Mouse (Mus musculus) limb, embryonic 11.5 days (tissue): Measurements from ENCODE around the gene Kcnc1. TPM values are rescaled to one million over a fixed set of nuclear protein-coding genes. Genes with fewer than 3 reads are reported as not detected.

Source experiments
- ATAC-seq: fragments of 200-750 bp; cut with Nextera tagmentation; 2 replicates; pipeline ENCODE4 v1.8.0; 2017; ENCODE audit warnings: low read depth; ENCODE audit not compliant: insufficient number of reproducible peaks, low FRiP score, low TSS enrichment
- DNase-seq: peaks from one replicate; pipeline ENCODE4 v3.0.0-alpha.2; 2015; ENCODE audit warnings: low spot score
- H3K27ac ChIP-seq: fragments of 300-500 bp; sonication (generic); replicated peaks from 2 replicates; pipeline ENCODE4 v1.5.1; 2014; ENCODE audit warnings: low read depth, mild to moderate bottlenecking, low read length
- H3K27me3 ChIP-seq: fragments of 300-500 bp; sonication (generic); 2 replicates; pipeline ENCODE4 v1.6.1; 2014; ENCODE audit warnings: mild to moderate bottlenecking, low read length, mixed read lengths; ENCODE audit not compliant: control insufficient read depth, insufficient read depth
- H3K36me3 ChIP-seq: fragments of 300-500 bp; sonication (generic); 2 replicates; pipeline ENCODE4 v1.6.1; 2014; ENCODE audit warnings: mild to moderate bottlenecking, low read length, moderate library complexity, mixed read lengths; ENCODE audit not compliant: control insufficient read depth, insufficient read depth
- H3K4me1 ChIP-seq: fragments of 300-500 bp; sonication (generic); 2 replicates; pipeline ENCODE4 v1.6.1; 2014; ENCODE audit warnings: low read length, mixed read lengths; ENCODE audit not compliant: control insufficient read depth, insufficient read depth
- H3K4me2 ChIP-seq: fragments of 300-500 bp; sonication (generic); 2 replicates; pipeline ENCODE4 v1.6.1; 2014; ENCODE audit warnings: low read depth, mild to moderate bottlenecking, moderate library complexity; ENCODE audit not compliant: severe bottlenecking
- H3K4me3 ChIP-seq: fragments of 300-500 bp; sonication (generic); 2 replicates; pipeline ENCODE4 v1.5.1; 2014; ENCODE audit warnings: low read depth, low read length
- H3K9ac ChIP-seq: fragments of 300-500 bp; sonication (generic); 2 replicates; pipeline ENCODE4 v1.6.1; 2014; ENCODE audit warnings: mild to moderate bottlenecking, low read length
- H3K9me3 ChIP-seq: fragments of 300-500 bp; sonication (generic); 2 replicates; pipeline ENCODE4 v1.6.1; 2016; ENCODE audit warnings: low read length; ENCODE audit not compliant: control insufficient read depth
- WGBS: fragments of 180-500 bp; shearing (Covaris S2); extraction: QIAGEN DNeasy Blood & Tissue Kit; methylation state at CpG from one replicate; pipeline ENCODE4 v1.1.7; 2014; 5-methylcytosine and 5-hydroxymethylcytosine counted together
- polyA plus RNA-seq: library from polyadenylated mRNA; unstranded; fragments of >200 nt; fragmentation: Nextera tagmentation; extraction: Ambion mirVana; gene quantifications from 2 replicates; pipeline ENCODE4 v1.2.1, GENCODE M21; 2014

Gene Kcnc1
- polyA plus RNA-seq, 1 experiment from 2014 or later, result 0.05 TPM

GRCm38 (mm10) chr7:46422052-46422763, 25.9 kb downstream of the Kcnc1 start:
- no peak overlapping the region for H3K4me2 ChIP-seq
- H3K9me3 ChIP-seq, result no peaks in the 10 kb centered on the region
- H3K27ac ChIP-seq, result no peak overlapping the region
- 80% methylated on average over 8 of the region's 8 CpGs for WGBS
- H3K4me1 ChIP-seq, result no peaks in the 10 kb centered on the region
- no peak overlapping the region for H3K4me3 ChIP-seq
- no peak overlapping the region for H3K9ac ChIP-seq
- H3K27me3 ChIP-seq, result no peaks in the 10 kb centered on the region
- no peaks in the 10 kb centered on the region for H3K36me3 ChIP-seq
- no peak for DNase-seq
- no peak for ATAC-seq

GRCm38 (mm10) chr7:46422764-46423412, 26.6 kb downstream of the Kcnc1 start:
- no peak overlapping the region for H3K4me3 ChIP-seq
- 57% methylated on average over 18 of the region's 18 CpGs for WGBS
- H3K4me1 ChIP-seq, result no peaks in the 10 kb centered on the region
- H3K4me2 ChIP-seq, result no peak overlapping the region
- no peaks in the 10 kb centered on the region for H3K36me3 ChIP-seq
- no peaks in the 10 kb centered on the region for H3K27me3 ChIP-seq
- no peaks in the 10 kb centered on the region for H3K9me3 ChIP-seq
- no peak for ATAC-seq
- DNase-seq, result peak; percentile 68
- H3K27ac ChIP-seq, result no peak overlapping the region
- H3K9ac ChIP-seq, result no peak overlapping the region

- Histone ChIP-seq H3K4me3 (no peak overlapping the region), H3K27ac (no peak overlapping the region), H3K4me2 (no peak overlapping the region), H3K27me3 (no peaks in the 10 kb centered on the region), H3K36me3 (no peaks in the 10 kb centered on the region), H3K9me3 (no peaks in the 10 kb centered on the region), H3K4me1 (no peaks in the 10 kb centered on the region), H3K9ac (no peak overlapping the region)
- DNase-seq (no peak), ATAC-seq (no peak)
- 82% methylated on average over 3 of the region's 3 CpGs for WGBS
Observed at GRCm38 (mm10) chr7:46423951-46424350, 27.7 kb downstream of the Kcnc1 start.

GRCm38 (mm10) chr7:46425012-46425411, 28.7 kb downstream of the Kcnc1 start:
- Histone ChIP-seq H3K9ac (no peak overlapping the region), H3K4me2 (no peak overlapping the region), H3K36me3 (no peaks in the 10 kb centered on the region), H3K27ac (no peak overlapping the region), H3K27me3 (no peaks in the 10 kb centered on the region), H3K4me3 (no peak overlapping the region), H3K9me3 (no peaks in the 10 kb centered on the region), H3K4me1 (no peaks in the 10 kb centered on the region)
- DNase-seq, result no peak
- ATAC-seq, result no peak
- WGBS, result 73% methylated on average over 4 of the region's 4 CpGs

- no peaks in the 10 kb centered on the region for H3K4me1 ChIP-seq
- DNase-seq (no peak), ATAC-seq (no peak)
- no peaks in the 10 kb centered on the region for H3K36me3 ChIP-seq
- H3K9ac ChIP-seq, result no peak overlapping the region
- no peak overlapping the region for H3K4me3 ChIP-seq
- WGBS, result 69% methylated on average over 5 of the region's 5 CpGs
- no peaks in the 10 kb centered on the region for H3K9me3 ChIP-seq
- H3K27ac ChIP-seq, result no peak overlapping the region
- no peaks in the 10 kb centered on the region for H3K27me3 ChIP-seq
- H3K4me2 ChIP-seq, result no peak overlapping the region
Observed at GRCm38 (mm10) chr7:46433874-46434273, 37.6 kb downstream of the Kcnc1 start.

- Histone ChIP-seq H3K36me3 (no peaks in the 10 kb centered on the region), H3K9ac (no peak overlapping the region), H3K27ac (no peak overlapping the region), H3K4me3 (no peak overlapping the region), H3K9me3 (no peaks in the 10 kb centered on the region), H3K4me2 (no peak overlapping the region), H3K27me3 (no peaks in the 10 kb centered on the region), H3K4me1 (no peaks in the 10 kb centered on the region)
- 91% methylated on average over 5 of the region's 5 CpGs for WGBS
- no peak for ATAC-seq
- no peak for DNase-seq
Observed at GRCm38 (mm10) chr7:46435833-46436232, 39.5 kb downstream of the Kcnc1 start.

GRCm38 (mm10) chr7:46438537-46439141, 42.3 kb downstream of the Kcnc1 start:
- no peaks in the 10 kb centered on the region for H3K9me3 ChIP-seq
- H3K27ac ChIP-seq, result no peak overlapping the region
- ATAC-seq (no peak), DNase-seq (no peak)
- no peaks in the 10 kb centered on the region for H3K36me3 ChIP-seq
- WGBS, result 31% methylated on average over 9 of the region's 9 CpGs
- no peak overlapping the region for H3K4me3 ChIP-seq
- no peak overlapping the region for H3K9ac ChIP-seq
- H3K4me1 ChIP-seq, result no peaks in the 10 kb centered on the region
- no peaks in the 10 kb centered on the region for H3K27me3 ChIP-seq
- no peak overlapping the region for H3K4me2 ChIP-seq

- Histone ChIP-seq H3K4me1 (no peaks in the 10 kb centered on the region), H3K36me3 (no peaks in the 10 kb centered on the region), H3K27ac (no peak overlapping the region), H3K27me3 (no peaks in the 10 kb centered on the region), H3K4me2 (no peak overlapping the region), H3K9me3 (no peaks in the 10 kb centered on the region), H3K4me3 (no peak overlapping the region), H3K9ac (no peak overlapping the region)
- ATAC-seq, result no peak
- DNase-seq, result no peak
- 90% methylated on average over 10 of the region's 10 CpGs for WGBS
Observed at GRCm38 (mm10) chr7:46443163-46443562, 46.9 kb downstream of the Kcnc1 start.
